Mouse (Mus musculus) retina, adult 2 months (tissue): ENCODE results near the gene Epb41l4b.

Source experiments
- DNase-seq: peaks from one replicate; pipeline ENCODE4 v3.0.0-alpha.2; 2012; ENCODE audit warnings: low read depth, low spot score

Gene Epb41l4b

GRCm38 (mm10) chr4:57113472-57114216, 29.6 kb downstream of the Epb41l4b start:
- no peak for DNase-seq

DNA sequence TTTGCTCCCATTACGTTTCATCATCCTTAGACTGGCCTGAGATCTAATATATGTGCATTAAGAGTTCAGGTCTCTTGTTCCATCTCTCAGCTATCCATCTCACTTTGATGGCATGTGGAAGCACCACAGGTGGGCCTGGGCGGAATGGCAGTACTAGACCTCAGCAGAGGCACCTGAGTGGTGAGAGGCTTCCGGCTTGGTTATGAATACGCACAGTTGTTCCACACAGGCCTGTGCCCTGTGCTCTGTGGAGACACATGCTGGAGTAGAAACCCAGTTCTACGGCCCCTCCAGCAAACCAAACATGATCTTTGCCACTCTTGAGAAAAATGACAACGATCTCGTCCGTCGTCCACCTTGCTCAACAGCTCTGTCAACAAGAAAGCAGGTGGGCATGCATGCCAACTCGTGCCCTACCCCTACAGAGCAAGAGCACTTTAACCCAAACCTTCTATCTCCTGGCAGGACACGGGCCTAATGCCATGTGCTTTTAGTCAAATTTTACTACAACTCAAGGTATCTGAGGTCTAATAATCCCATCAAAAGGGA, 31.2 kb downstream of the Epb41l4b start:
- no peak for DNase-seq

DNA sequence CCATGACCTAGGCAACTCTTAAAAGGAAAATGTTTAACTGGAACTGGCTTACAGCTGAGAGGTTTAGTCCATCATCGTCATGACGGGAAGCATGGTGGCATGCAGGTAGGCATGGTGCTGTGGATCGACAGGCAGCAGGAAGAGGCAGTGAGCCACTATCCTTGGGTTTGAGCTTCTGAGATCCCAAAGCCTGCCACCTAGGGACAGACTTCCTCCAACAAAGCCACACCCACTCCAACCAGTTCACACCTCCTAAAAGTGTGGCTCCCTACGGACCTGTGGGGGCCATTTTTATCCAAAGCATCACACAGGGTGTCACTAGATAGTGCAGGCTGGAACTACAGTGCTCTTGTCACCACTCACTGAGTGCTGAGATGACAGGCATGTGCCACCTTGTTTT, 31.8 kb downstream of the Epb41l4b start:
- no peak for DNase-seq

DNA sequence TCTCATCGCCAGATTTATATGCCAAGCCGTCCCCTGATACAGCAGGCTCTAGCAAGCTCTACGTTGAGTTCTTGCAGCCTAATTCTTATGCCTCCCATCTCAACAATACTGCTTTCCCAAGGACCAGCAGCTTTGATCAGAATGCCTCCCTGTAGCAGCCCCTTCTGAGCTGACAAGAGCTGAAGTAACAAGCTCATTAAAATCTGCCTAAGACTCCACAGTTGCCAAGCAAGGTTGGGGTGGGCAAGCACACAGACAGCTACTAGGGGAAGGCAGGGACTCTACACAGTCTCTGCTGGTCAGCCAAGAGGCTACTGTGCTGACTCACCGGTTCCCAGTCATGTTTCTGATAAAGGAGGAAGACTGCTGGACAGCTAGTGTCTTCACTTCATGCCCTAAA, 33.7 kb downstream of the Epb41l4b start:
- DNase-seq, result no peak

GRCm38 (mm10) chr4:57105339-57105738, 37.9 kb downstream of the Epb41l4b start:
- no peak for DNase-seq

- DNase-seq, result no peak
These were observed 39.4 kb downstream of the Epb41l4b start for GRCm38 (mm10) chr4:57103830-57104229.

DNA sequence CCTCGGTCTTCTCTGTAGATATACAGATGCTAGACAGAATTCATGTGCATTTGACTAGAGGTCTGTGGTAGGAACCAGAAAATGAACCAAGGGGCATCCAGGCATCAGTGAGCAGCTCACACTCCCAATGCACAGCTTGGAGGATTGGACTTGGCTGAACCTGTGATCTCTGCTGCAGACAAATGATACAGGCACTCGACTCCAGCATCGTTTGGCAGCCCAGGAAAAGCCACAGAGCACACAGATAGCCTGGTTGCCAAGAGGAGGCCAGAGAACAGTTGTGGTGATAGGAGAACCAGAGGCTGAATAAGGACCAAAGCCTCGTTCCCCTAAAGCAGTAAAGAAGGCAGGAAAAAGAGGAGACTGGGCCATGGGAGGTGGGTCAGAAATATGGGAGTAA, 42.1 kb downstream of the Epb41l4b start:
- no peak for DNase-seq

DNA sequence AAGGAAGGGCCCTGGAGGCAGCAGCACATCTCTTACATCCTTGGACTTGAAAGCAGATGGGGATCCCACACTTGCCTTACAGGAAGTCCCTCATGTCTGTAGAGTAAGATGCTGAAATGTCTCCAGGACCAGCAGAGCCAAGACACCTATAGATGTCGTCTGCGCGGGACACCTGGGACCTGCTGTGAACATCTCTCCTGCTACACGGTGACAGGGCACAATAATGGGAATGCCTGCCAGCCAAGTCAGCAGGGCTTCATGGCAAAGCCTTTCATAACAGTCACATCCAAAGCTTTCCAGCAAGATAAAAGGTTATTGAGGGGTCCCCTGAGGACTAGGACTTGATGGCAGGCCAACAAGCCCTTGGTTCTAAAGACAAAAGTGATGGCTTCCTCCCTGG, 45.8 kb downstream of the Epb41l4b start:
- DNase-seq, result no peak

GRCm38 (mm10) chr4:57095569-57095968, 47.7 kb downstream of the Epb41l4b start:
- DNase-seq, result no peak

GRCm38 (mm10) chr4:57091363-57091762, 51.9 kb downstream of the Epb41l4b start:
- no peak for DNase-seq

DNA sequence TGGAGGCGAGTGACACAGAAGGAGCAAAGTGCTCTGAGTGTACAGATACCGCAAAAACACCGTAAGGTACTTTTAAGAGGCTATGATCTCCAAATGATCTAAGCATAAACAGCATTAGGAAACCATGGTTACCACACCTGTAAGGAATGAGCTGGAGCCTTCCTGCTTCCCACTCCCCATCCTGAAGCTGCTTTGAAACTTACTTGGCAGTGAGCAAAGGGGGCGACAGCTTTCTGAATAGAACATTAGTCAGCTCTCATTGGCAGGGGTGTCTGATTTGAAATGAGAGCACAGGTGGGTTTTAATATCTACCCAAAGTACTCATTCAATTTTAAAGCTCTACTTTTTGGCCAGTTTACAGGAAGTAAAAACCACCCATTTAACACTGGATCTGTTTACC, 54.9 kb downstream of the Epb41l4b start:
- DNase-seq, result no peak

- no peak for DNase-seq
These were observed 57.4 kb downstream of the Epb41l4b start for GRCm38 (mm10) chr4:57085750-57086400.

DNA sequence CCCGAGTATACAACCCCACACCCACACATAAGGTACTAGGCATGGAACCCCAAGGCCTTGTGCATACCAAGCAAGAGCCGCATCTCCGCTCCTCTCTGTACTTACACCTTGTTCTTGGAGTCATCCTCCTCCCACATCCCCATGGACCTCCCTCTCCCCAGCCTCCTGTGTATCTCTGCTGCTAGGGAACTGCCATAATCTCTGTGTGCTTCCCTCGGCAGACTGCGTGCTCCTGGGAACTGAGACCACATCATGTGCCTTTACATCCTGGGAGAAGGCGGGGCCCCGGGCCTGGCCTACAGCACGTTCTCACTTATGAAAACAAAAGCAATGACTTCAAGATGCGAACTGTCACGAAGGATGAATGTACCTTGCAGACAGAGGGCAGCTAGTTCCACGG, 59.6 kb downstream of the Epb41l4b start:
- DNase-seq, result no peak

DNA sequence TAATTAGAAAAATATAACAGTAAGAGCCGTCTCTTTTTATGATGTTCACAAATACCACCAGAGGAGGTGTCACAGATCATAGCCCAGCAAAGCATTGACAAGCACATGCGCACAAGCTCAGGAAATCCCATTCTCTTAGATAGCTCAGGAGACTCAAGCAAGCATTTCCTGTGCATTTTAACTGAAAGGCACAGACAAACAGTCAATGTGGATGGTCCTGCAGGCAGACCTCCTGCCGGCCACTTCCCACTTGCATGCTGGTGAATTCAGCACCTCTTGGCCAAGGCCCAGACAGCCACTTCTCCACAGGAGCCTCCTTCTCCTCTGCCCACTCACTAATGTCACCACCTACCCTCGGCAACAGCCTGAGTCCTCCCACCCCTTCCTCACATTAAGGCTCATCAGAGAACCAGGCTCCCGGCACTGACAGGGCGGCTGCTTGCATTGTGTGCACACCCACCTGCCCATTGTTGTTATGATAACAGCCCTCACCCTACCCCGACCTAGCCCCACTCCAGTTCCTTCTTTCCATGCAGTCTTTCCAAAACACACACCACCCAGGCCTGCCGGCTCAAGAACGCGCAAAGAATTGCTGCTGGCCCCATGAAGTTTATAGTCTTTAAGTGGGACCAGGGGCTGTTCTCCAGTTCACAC, 60.3 kb downstream of the Epb41l4b start:
- DNase-seq, result no peak

GRCm38 (mm10) chr4:57081463-57081862, 61.8 kb downstream of the Epb41l4b start:
- DNase-seq, result no peak

- DNase-seq, result no peak
These were observed 69.4 kb downstream of the Epb41l4b start for GRCm38 (mm10) chr4:57073843-57074242.

DNA sequence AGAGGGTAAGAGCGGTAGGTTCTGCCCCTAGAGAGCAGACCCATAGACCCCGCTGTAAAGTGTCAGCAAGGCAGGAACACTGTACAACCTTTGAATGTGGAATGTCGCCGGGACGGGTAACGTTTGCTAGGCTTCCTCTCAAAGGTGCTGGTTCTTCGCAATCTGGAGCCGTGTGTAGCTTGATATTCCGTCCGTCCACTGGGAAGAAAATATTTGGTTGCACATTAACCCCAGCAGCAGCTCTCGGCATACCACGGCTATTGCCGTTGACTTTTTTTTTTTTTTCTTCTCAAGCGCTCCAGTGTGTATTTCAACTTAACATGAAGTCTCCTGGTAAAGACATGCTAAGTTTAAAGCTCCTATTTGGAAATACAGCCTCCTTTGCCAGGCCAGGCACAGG, 70.1 kb downstream of the Epb41l4b start:
- no peak for DNase-seq

- DNase-seq, result no peak
These were observed 72.6 kb downstream of the Epb41l4b start for GRCm38 (mm10) chr4:57070640-57071039.

DNA sequence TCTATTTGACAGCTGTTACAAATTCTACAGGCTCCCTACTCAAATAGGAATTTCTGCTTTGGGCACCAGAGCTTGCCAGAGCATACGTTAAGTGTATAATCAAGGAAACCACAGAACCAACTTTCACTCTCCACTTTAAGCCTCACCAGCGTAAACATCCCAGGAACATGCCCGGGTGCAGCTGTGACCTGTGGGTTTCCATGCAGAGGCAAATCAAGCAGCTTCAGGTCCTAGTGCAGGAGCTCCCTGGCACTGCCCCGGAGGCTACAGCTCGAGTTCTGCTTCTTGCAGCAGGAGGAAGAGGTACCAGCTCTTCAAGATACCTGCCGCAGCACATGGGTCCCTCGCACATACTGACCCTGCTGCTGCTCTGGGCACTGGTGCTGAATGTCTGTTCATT, 74.8 kb downstream of the Epb41l4b start:
- no peak for DNase-seq

DNA sequence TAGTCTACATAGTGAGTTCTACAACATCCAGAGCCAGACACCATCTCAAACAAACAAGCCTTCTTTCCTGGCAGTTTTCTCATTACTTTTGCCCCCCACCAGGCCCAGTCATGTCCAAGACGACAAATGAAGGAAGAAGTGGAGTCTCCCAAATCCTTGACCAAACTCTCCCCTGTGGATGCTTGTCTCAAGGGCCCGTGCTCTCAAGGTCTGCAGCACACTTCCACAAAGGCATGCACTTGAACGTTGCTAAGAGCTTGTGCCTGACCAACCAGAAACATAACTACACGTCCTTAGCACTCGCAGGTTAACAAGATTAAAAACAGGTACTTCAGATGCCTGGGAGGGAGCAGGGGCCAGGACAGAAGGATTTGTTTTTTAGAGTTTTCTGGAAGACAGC, 75.4 kb downstream of the Epb41l4b start:
- no peak for DNase-seq

DNA sequence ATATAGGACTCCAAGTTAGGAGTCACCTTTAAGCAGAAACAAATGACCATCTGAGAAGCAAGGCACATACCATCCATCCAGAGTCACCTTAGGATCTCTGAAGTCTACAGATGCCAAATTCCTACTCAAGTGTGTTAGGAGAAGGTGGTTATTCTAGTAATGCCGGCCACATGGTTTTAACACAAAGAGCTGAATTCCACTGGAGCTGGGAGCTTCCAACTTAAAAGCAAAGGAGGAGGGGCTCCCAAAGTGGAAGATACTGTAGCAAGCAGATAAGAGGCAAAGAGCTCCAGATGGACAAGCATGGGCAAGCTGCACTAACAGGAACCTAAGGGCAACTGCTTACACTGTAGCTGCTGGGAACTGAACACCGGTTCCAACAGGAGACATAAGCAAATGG, 76.3 kb downstream of the Epb41l4b start:
- no peak for DNase-seq

- DNase-seq, result peak; percentile 25
These were observed 78.0 kb downstream of the Epb41l4b start for GRCm38 (mm10) chr4:57065273-57065672.

DNA sequence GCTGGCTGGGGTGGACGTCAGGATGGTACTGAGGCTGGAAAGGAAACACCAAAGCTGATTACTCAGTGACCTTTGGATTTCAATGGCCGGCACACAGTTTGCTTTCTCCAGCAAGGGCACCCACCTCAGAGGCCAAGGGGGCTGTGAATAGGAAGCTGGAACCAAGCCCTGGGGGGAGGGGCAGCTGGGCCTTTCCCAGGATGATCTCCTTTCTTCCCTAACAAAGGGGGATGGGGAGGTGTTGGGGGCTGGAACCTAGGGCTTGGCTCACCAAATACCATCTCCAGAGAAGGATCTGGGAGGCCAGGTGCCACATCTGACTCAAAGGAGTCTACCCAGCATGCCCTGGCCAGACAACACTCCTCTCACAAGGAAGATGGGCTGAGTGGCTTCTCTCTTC, 78.4 kb downstream of the Epb41l4b start:
- DNase-seq, result no peak
